Mouse (Mus musculus) megakaryocyte-erythroid progenitor cell, adult 5-6 weeks (primary cell): ENCODE data around the gene Ttc30a1. TPM values are rescaled to one million over a fixed set of nuclear protein-coding genes. Genes with fewer than 3 reads are reported as not detected.
A peak's percentile ranks its signal among the peaks of the same experiment; 100 is the strongest.
"Not testable (repeated sequence)": the region's sequence is repeated elsewhere in the genome, so short reads cannot be mapped to it uniquely, and the experiment has no call there.

ENCODE experiments used
- ATAC-seq: replicated peaks from 2 replicates; pipeline ENCODE4 v1.8.0; 2016; ENCODE audit warnings: mild to moderate bottlenecking, inconsistent platforms; ENCODE audit not compliant: severe bottlenecking, poor library complexity, low FRiP score, low TSS enrichment
- total RNA-seq, 2 experiments: library from RNA; stranded (forward) in 1 of 2; stranded (reverse) in 1 of 2; fragments of 200-1000, 215-1000 nt in 1 of 2; fragments of >200 nt in 1 of 2; fragmentation: Nextera tagmentation in 1 of 2; gene quantifications; 2 replicates each; pipeline ENCODE4 v1.2.3; 2014 to 2017

The Ttc30a1 gene
- total RNA-seq, 2 experiments from 2014 or later: 2.0 to 4.4 TPM

DNA sequence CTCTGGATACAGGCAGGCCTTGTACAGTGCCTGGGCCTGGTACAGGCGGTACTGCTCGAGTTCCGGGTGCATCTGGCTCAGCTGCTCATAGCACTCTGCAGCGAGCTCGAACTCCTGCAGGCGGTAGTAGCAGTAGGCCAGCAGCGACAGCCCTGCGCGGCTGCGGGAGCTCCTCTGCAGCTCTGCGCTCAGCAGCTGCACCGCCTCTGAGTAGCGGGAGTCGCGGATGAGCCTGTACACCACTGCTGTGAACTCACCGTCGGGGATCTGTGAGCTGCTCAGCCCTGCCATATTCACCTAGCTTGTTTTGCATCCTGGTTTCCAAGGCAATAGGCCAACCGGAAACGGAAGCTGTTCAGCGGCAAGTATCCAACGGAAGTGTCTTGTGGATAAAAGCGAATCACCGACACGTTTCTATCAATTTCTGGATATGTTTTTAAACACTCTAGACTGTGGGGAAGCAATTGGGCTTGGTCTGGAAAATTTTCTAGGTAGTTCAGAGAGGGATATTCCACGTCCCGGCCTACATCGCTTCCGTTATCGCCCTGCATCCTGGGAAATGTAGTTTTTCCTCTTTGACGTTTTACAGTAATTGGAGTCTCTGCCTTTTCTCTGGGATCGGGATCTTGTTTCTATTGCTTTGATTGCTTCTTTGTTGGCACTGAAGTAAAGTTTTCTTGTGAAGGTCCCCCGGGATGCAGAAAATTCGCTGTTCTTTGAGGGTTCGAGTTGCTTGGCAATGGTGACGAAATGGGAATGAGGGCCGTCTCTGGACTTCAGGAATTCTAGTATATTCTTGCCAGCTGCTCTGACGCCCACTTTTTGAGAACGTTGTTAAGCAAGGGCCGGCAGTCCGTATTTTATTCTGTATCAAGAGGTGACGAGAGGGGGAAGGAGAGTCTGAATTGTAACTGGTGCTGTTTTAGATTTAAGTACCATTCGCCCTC lies 43.4 kb downstream of the Ttc30a1 start, which contains the start of gene Ttc30b:
Gene Ttc30b (minus strand): TSS at position 469 of the 947 bp plus-strand sequence.
- ATAC-seq: peak; percentile 95

DNA sequence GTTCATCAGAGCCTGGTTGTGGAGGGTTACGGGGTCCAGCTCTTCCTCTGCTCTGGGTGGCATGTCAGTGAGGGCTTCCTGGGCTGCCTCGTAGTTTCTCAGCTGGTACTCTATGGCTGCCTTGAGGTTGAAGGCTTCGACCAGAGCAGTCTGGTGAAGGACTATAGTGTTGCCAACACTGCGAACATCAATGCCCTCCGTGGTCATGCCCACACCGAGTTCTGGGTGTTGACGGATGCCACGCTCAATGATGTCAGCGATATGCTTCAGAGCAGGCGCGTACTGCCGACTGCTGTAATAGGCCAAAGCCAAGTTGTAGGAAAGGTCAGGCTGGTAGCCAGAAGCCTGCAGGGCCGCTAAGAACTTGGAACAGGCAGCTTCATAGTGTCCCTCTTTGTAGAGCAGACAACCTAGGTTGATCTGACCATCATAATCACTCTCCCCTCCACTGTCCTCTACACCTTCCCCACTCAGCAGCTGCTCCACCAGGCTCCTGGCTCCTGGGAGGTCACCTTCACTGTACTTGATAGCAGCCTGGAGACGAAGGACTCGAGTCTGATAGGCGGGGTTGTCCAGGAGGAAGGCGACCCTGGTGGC lies 44.1 kb downstream of the Ttc30a1 start:
- ATAC-seq: not testable (repeated sequence)

DNA sequence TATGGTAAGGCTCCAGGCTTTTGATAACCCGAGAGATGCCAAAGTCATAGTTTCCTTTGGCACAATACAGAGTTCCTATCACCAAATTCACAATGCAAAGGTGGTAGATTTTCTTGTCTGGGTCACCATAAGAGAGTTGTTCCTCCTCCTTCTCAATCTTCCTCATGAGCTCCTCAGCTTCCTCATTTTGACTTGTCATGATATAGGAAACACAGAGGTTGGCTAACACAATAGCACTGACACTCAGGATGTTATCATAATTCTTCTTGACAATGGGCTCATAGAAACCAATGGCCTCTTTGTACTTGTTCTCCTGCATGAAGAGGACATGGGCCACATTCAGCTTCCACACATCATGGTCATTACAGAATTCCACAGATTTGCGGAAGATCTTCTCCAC lies 45.1 kb downstream of the Ttc30a1 start:
- not testable (repeated sequence) for ATAC-seq

DNA sequence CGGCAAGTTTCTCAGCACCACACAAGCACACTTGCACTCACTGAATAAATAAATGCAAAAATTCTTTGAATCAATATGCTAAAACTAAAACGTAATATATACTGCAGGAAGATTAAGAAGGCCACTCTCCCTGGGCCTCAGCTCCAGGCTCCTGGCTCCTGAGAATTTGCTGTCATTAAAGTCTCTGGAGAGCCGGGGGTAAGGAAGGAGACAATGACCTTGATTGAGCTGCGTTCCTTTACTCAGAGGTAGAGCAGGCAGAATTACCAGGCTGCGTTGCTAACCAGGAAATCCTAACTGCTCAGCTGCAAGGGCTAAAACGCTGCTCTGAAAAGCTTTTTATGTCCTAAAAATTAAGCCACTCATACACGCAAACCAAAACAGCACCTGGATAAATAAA lies 48.2 kb downstream of the Ttc30a1 start:
- no peak for ATAC-seq

DNA sequence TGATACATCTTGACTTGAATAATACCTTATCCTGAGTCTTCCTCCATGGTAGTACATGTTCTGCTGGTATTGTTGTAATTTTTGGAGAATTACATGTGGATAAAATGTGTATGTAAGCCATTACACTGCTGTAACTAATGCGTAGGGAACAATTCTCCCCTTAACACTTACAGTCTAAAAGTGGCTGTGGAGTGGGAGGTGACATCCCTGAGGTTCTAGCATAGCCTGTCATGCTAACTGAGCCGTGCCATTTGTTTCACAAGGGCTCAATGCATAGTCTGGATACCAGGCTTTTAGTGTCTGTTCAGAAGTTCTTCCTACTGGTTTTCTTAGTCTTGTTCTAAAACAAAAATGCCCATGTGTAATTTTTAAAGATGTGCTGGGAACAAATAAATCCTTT lies 50.8 kb downstream of the Ttc30a1 start:
- ATAC-seq: no peak

DNA sequence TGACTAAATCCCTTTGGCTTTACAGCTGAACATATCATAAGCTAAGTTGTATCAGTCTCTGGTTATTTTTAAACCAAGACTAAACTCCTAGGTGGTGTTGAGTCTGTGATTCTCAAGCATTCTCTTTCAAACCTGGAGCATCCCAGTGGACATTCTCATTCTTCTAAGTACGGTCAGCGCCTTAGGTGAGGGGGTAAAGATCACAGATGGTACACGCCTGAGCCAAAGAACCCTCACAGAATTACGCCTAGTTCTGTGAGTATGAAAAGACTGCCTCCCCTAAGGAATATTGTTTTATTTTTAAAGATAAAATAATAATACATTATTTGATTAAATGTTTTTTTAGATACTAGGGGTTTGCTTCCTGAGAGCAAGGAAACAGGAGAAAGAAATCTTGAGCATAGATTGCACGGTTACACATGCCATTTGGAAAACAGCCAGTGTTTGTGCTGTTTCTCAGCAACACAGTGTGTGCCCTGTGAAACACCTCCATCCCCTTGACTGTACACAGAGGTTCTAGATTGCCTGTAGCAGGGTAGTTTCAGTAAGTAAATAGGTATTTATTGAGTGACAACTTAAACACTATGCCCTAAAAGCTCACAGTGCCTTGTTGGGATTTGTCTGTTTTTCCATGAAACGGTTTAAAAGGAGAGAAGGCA lies 51.9 kb downstream of the Ttc30a1 start:
- ATAC-seq: no peak

DNA sequence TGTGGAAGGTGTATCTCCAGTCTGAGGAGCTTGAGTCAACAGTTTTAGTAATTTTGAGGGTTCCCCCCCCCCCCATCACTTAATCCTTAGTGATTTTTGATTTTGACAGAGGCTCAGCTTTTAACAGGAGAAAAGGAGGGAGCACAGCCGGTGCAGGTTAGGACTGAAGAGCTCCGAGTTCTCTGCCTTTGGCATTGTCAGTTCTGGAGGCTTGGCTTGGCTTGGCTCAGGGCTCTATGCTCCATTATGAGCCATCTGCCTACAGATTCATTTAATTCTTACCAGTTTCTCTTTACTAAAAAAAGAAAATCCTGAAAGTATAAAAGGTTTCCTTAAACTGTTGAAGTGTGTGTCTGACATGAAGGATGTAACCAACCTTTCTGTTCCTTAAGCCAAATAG lies 52.6 kb downstream of the Ttc30a1 start:
- ATAC-seq: no peak

Other genes with a start within 250 kb of the Ttc30a1 start
- gene Agps, start 149.8 kb downstream of the Ttc30a1 start, total RNA-seq (2014; fragmentation: Nextera tagmentation): 27.6 and 32.8 TPM in 2 replicates
- gene Agps, start 149.8 kb downstream of the Ttc30a1 start, total RNA-seq (2017): 24.3 and 34.3 TPM in 2 replicates
- 0.15 and 0.54 TPM in 2 replicates for gene Ttc30b, start 43.4 kb downstream of the Ttc30a1 start, total RNA-seq (2014; fragmentation: Nextera tagmentation)
- gene Ttc30b, start 43.4 kb downstream of the Ttc30a1 start, total RNA-seq (2017): 0.66 and 1.8 TPM in 2 replicates
- gene Ttc30a2, start 3.8 kb downstream of the Ttc30a1 start, total RNA-seq (2014; fragmentation: Nextera tagmentation): not detected in 2 replicates
- gene Ttc30a2, start 3.8 kb downstream of the Ttc30a1 start, total RNA-seq (2017): not detected in 2 replicates